Mouse (Mus musculus) induced T-regulatory cell, adult 2 months (primary cell): Measurements from ENCODE around the gene Ldlrad3.

Experiments used
- DNase-seq: peaks from one replicate; pipeline ENCODE4 v3.0.0-alpha.2; 2012; ENCODE audit warnings: low read depth

Ldlrad3 gene

DNA sequence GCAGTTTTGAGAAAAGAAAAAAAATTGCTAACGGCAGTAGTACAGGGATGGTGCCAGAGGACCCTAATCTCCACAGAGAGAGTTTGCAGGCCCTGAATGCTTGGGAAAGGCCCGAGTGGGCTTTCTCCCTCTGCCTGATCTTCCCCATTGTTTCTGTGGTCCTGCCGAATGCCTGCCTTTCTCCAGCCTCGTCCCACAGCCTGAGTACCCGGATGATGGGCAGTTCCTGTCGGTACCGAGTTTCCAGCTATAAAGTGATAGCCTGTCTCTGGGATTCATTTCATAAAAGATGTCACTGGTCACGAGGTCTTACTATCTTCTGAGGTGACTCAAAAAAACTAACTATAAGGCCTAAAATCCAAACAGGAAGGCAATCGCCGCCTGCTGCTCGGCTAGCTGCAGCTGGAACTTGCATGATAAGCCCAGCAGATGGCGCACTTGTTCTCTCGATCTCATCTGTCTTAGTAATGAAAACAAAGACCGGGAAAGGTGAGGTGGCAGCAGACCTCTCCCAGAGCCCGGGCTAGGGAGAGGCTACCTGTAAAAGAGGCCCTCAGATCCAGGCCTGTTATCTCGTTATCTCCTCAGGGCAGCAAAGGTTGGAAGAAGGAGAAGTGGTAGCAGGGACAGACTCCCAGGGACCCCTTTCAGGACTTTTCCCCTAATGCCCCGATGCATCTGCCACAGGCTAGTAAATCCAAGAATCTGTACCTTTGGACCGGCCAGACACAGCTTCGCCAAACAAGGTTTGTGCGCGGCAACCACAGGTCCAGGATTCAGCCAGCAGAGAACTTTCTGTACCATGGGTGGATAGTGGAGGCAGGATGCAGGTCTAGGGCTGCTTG is 280.4 kb downstream of the Ldlrad3 start:
- peak; percentile 84 for DNase-seq

DNA sequence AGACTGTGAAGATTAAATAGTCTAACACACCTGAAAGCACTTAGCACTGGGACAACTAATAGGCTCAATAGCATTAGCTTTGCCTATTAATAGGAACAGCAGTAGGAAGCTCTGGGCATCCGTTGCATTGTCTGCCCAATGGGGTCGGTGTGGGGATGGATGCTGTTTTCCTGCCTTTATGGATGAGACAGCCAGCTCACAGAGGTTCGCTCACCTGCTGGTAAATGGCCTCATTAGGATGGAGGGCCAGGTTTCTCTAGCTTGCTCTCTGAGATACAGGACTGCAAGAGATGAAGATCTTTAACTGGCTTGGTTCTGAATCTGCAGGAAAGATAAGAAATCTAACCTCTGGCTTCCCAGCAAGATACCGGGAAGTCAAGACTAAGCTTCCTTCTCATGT is 284.0 kb downstream of the Ldlrad3 start:
- DNase-seq, result no peak
